Mouse (Mus musculus) embryonic facial prominence, embryonic 14.5 days (tissue): ENCODE measurements around the gene Fancd2os. TPM values are rescaled to one million over a fixed set of nuclear protein-coding genes. Genes with fewer than 3 reads are reported as not detected.

Experiments
- ATAC-seq: fragments of 200-750 bp; cut with Nextera tagmentation; 2 replicates; pipeline ENCODE4 v1.8.0; 2017; ENCODE audit warnings: low read depth, moderate number of reproducible peaks, moderate TSS enrichment
- DNase-seq: peaks from one replicate; pipeline ENCODE4 v3.0.0-alpha.2; 2015; ENCODE audit warnings: low spot score
- H3K27ac ChIP-seq: fragments of 300-500 bp; sonication (generic); replicated peaks from 2 replicates; pipeline ENCODE4 v1.5.1; 2014; ENCODE audit warnings: low read depth, mild to moderate bottlenecking, low read length, moderate library complexity
- H3K27me3 ChIP-seq: fragments of 300-500 bp; sonication (generic); replicated peaks from 2 replicates; pipeline ENCODE4 v1.6.1; 2014; ENCODE audit warnings: low read length; ENCODE audit not compliant: control insufficient read depth, insufficient read depth
- H3K36me3 ChIP-seq: fragments of 300-500 bp; sonication (generic); 2 replicates; pipeline ENCODE4 v1.6.1; 2014; ENCODE audit warnings: low read length, mixed read lengths; ENCODE audit not compliant: control insufficient read depth, insufficient read depth
- H3K4me1 ChIP-seq: fragments of 300-500 bp; sonication (generic); 2 replicates; pipeline ENCODE4 v1.6.1; 2014; ENCODE audit warnings: antibody characterized with exemption, low read length; ENCODE audit not compliant: control insufficient read depth, insufficient read depth
- H3K4me2 ChIP-seq: fragments of 300-500 bp; sonication (generic); 2 replicates; pipeline ENCODE4 v1.6.1; 2014; ENCODE audit warnings: low read depth, mild to moderate bottlenecking, low read length, moderate library complexity, mixed read lengths
- H3K4me3 ChIP-seq: fragments of 300-500 bp; sonication (generic); 2 replicates; pipeline ENCODE4 v1.5.1; 2014; ENCODE audit warnings: low read depth, mild to moderate bottlenecking, low read length
- H3K9ac ChIP-seq: fragments of 300-500 bp; sonication (generic); 2 replicates; pipeline ENCODE4 v1.6.1; 2014; ENCODE audit warnings: low read depth, mild to moderate bottlenecking, low read length, moderate library complexity, mixed read lengths
- H3K9me3 ChIP-seq: fragments of 300-500 bp; sonication (generic); 2 replicates; pipeline ENCODE4 v1.6.1; 2016; ENCODE audit warnings: low read length; ENCODE audit not compliant: control insufficient read depth
- WGBS: fragments of 180-500 bp; shearing (Covaris S2); extraction: QIAGEN DNeasy Blood & Tissue Kit; methylation state at CpG from one replicate; pipeline ENCODE4 v1.1.7; 2014; 5-methylcytosine and 5-hydroxymethylcytosine counted together
- polyA plus RNA-seq: library from polyadenylated mRNA; unstranded; fragments of >200 nt; fragmentation: Nextera tagmentation; extraction: Ambion mirVana; gene quantifications from 2 replicates; pipeline ENCODE4 v1.2.1, GENCODE M21; 2014

Gene Fancd2os
- polyA plus RNA-seq = not detected in 2 replicates

DNA sequence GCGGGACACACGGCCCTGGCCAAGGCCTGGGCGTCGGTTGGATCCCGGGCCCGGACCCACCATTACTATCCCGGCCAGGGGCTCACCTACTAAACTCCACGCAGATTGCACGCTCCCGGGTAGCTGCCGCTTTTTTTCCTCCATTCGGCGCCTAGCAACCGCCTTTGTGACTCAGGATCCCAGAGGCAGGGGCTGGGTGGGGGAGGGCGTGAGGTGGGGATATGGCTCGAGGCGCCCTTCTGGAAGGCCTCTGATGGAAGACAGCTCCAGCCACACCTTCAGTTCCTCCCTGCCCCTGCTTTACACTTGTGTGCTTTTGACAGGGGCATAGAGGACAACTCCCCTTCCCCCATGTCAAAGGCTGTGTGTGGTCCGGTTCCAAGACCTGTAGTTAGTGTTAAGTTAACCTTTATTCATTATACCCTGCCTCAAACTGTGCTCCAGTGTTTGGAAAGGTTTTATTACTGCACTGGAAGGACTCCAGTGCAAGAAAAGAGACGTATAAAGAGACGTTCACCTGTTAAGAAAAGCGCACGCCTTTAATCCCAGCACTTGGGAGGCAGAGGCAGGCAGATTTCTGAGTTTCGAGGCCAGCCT lies at the start of gene Fancd2os:
Gene Fancd2os, minus strand, starts transcription at position 173 of the 597 bp plus-strand sequence.
- Histone ChIP-seq H3K4me3 (no peak within 1 kb of the TSS), H3K9ac (no peak within 1 kb of the TSS), H3K27ac (no peak within 1 kb of the TSS), H3K4me2 (0 out of 2 replicates have a peak within 1 kb of the TSS, but pooled peaks have one; percentile 18), H3K36me3 (no peaks in the 10 kb centered on the region), H3K27me3 (no peaks in the 10 kb centered on the region), H3K9me3 (no peaks in the 10 kb centered on the region), H3K4me1 (peaks cover 3% of the 10 kb centered on the region)
- ATAC-seq (no peak), DNase-seq (no peak)
- WGBS = 48% methylated on average over 23 of the region's 23 CpGs

DNA sequence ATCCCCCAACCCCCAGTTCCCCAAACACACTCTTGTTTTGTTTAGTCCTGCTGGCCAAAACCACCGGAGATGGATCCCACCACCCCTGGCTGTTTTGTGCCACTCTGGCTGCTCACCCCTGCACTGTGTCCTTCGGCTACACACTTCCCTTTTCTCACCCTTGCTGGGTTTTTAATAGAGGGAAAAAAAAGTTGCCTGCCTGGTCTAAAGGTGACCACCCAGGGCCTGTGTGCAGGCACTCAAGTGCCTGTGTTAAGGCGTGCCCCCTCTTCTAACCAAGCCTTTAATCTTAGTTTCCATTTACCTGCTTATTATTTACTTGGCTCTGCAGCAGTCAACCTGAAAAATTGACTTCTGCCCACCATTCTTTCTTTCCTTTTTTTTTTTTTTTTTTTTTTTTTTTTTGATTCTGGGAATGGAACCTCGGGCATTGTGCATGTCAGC lies 49.7 kb upstream of the Fancd2os start:
- Histone ChIP-seq H3K27ac (no peak overlapping the region), H3K27me3 (no peaks in the 10 kb centered on the region), H3K4me2 (no peak overlapping the region), H3K36me3 (no peaks in the 10 kb centered on the region), H3K9ac (no peak overlapping the region), H3K9me3 (no peaks in the 10 kb centered on the region), H3K4me1 (no peaks in the 10 kb centered on the region), H3K4me3 (no peak overlapping the region)
- WGBS = 70% methylated on average over 4 of the region's 4 CpGs
- ATAC-seq = no peak
- no peak for DNase-seq

DNA sequence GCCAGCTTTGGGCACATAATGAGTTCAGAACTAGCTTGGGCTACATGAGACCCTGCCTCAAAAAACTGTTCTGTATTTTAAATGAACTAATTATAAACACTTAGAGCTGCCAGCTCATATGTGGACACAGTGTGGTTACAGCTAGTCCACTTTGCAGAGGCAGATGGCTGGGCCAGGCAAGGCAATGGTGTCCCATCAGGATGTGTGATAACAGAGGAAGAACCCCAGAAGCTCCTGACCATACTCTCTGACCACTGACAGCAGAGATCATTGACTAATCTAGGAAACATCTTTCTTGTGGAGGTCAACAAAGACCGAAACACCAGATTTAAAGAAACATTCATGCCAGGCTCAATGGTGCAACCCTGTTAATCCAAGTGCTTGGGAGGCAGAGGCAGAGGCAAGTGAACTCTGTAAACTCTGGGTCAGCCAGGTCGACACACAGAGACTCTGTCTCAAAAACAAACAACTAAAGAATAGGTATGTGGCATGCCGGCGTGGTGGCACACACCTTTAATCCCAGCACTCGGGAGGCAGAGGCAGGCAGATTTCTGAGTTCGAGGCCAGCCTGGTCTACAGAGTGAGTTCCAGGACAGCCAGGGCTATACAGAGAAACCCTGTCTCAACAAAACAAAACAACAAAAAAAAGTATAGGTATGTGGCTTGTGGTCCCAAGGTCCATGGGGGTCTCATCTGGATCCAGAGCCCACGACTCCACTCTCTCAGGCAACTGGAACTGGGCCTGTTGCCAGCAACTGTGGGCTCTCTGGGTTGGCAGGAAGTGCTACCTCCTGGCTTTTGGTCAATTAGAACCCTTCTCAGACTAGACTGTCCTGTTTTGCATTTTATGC lies 49.1 kb upstream of the Fancd2os start:
- DNase-seq = no peak
- no peaks in the 10 kb centered on the region for H3K27me3 ChIP-seq
- 84% methylated on average over 6 of the region's 7 CpGs for WGBS
- H3K9ac ChIP-seq = no peak overlapping the region
- no peaks in the 10 kb centered on the region for H3K4me1 ChIP-seq
- no peak for ATAC-seq
- no peak overlapping the region for H3K27ac ChIP-seq
- no peak overlapping the region for H3K4me2 ChIP-seq
- no peaks in the 10 kb centered on the region for H3K36me3 ChIP-seq
- no peaks in the 10 kb centered on the region for H3K9me3 ChIP-seq
- H3K4me3 ChIP-seq = no peak overlapping the region

DNA sequence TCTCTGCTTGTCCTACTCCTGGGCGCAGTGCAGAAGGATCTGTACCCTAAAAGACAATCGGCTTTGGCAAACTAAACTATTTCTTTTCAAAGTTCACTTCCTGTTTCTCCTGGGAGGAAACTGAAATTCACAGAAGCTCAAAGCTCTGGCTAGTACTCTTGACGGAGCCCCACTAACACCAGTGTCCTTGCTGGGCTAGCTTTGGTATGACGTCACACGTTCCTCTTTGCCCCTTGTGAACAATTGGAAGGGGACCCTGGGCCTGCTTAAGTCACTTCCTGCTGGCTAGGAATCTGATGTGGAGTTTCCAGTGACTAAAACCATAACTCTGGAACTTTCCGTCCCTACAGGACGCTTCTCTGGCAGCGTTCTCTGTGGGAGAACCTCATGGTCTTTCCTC lies 44.3 kb upstream of the Fancd2os start:
- Histone ChIP-seq H3K9me3 (no peaks in the 10 kb centered on the region), H3K4me2 (no peak overlapping the region), H3K27me3 (no peaks in the 10 kb centered on the region), H3K27ac (no peak overlapping the region), H3K4me1 (no peaks in the 10 kb centered on the region), H3K9ac (no peak overlapping the region), H3K36me3 (no peaks in the 10 kb centered on the region), H3K4me3 (no peak overlapping the region)
- 83% methylated on average over 8 of the region's 8 CpGs for WGBS
- no peak for ATAC-seq
- DNase-seq = peak; percentile 37

DNA sequence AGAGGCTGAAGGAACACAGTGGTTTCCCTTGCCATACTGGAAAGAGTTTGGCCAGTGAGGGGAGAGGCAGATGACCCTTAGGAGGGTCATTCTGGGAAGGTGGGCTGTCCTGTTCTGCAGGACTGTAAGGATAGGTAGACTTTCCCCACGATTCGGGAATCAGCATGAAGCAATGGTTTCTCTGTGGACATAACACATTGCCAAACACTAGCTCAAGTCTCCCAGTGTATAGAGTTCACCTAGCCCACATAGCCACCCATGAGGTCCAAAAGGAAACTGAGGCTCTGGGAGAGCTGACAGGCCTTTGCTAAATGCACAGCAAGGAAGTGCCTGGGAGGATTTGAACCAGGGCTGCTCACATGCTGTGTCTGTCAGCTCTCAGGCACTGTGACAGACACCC lies 43.5 kb upstream of the Fancd2os start:
- no peak overlapping the region for H3K27ac ChIP-seq
- DNase-seq = no peak

DNA sequence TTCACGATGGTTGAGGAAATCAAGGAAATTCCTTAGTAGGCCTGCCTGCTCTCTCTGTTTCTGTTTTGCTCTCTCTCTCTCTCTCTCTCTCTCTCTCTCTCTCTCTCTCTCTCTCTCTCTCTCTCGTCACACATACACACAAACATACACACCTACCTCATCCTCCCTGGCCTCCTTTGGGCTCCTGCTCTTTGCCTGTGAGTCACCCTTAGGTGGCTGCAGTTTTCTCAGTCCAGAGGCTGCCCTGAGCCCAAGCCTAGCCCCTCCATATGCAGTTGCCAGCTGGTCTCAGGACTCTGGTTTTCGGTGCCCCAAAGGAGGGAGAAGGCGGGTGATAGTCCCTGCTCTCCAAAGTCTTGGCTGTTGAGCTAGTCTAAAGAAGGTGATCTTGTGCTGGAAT lies 42.5 kb upstream of the Fancd2os start:
- Histone ChIP-seq H3K27me3 (no peaks in the 10 kb centered on the region), H3K4me3 (no peak overlapping the region), H3K9ac (no peak overlapping the region), H3K36me3 (no peaks in the 10 kb centered on the region), H3K4me2 (no peak overlapping the region), H3K9me3 (no peaks in the 10 kb centered on the region), H3K4me1 (no peaks in the 10 kb centered on the region), H3K27ac (no peak overlapping the region)
- ATAC-seq (no peak), DNase-seq (no peak)
- WGBS = 85% methylated on average over 4 of the region's 4 CpGs

More for the DNA sequence above, 43.5 kb upstream of the Fancd2os start:
- no peak for ATAC-seq
- H3K9me3 ChIP-seq = no peaks in the 10 kb centered on the region
- no peaks in the 10 kb centered on the region for H3K4me1 ChIP-seq
- H3K36me3 ChIP-seq = no peaks in the 10 kb centered on the region
- H3K4me3 ChIP-seq = no peak overlapping the region
- H3K9ac ChIP-seq = no peak overlapping the region
- WGBS = 95% methylated on average over 2 of the region's 2 CpGs
- H3K27me3 ChIP-seq = no peaks in the 10 kb centered on the region
- H3K4me2 ChIP-seq = no peak overlapping the region

DNA sequence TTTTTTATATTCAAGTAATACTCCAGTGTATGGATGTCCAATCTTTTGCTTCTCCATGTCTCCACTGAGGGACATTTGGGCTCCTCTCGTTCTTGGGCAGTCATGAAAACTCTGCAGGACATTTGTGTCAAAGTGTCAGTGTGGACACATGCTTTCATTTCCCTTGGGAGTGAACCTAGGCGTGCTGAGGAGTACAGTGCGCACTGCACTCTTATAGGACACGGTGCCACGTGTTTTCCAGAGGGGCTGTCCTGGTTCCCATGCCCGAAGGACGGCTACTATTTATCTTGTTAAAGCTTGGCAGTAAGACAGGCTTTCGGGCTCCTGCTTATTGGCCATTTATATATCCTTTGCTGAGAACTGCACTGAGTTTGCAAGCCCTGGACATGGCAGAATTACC lies 42.1 kb upstream of the Fancd2os start:
- no peak overlapping the region for H3K27ac ChIP-seq
- ATAC-seq (no peak), DNase-seq (no peak)
- H3K4me3 ChIP-seq = no peak overlapping the region
- 82% methylated on average over 8 of the region's 8 CpGs for WGBS
- no peak overlapping the region for H3K4me2 ChIP-seq
- no peaks in the 10 kb centered on the region for H3K4me1 ChIP-seq
- no peaks in the 10 kb centered on the region for H3K36me3 ChIP-seq
- H3K27me3 ChIP-seq = no peaks in the 10 kb centered on the region
- no peak overlapping the region for H3K9ac ChIP-seq
- H3K9me3 ChIP-seq = no peaks in the 10 kb centered on the region

DNA sequence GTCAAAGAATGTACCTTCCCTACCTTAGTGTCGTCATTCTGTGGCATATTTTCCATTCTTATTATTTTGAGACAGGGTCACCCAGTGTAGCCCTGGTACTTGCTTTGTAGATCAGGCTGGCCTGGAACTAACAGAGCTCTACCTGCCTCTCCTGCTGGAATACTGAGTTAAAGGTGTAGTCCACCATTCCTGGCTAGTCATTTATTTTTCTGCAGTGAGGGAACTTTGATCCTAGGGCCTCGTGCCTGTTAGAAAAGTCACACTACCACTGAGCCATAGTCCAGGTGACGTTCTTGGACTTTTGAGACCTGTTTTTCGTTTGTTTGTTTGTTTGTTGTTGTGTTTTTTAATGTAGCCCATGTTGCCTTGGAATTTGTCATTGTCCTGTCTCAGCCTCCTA lies 38.7 kb upstream of the Fancd2os start:
- Histone ChIP-seq H3K4me1 (no peaks in the 10 kb centered on the region), H3K27ac (no peak overlapping the region), H3K9me3 (no peaks in the 10 kb centered on the region), H3K9ac (no peak overlapping the region), H3K27me3 (no peaks in the 10 kb centered on the region), H3K36me3 (no peaks in the 10 kb centered on the region), H3K4me2 (no peak overlapping the region), H3K4me3 (no peak overlapping the region)
- ATAC-seq (no peak), DNase-seq (no peak)
- WGBS = 77% methylated on average over 4 of the region's 4 CpGs
